Mouse (Mus musculus): ENCODE measurements around the gene Ubr4. TPM values are rescaled to one million over a fixed set of nuclear protein-coding genes. Genes with fewer than 3 reads are reported as not detected.
A peak's percentile ranks its signal among the peaks of the same experiment; 100 is the strongest.

The Ubr4 gene
- polyA plus RNA-seq, 1 experiment from 2014 or later: 68.6 TPM

Small RNA genes lying within 50 kb of the gene (microRNA-seq; reads per million reads assigned to microRNA genes)
- gene Gm24245 (3.0 reads per million, percentile 8 among the genes with 10 or more reads in this experiment), gene Gm25732 (1.6 reads per million)

Other genes with a start within 250 kb of the Ubr4 start
- gene Minos1, start 221.5 kb upstream of the Ubr4 start, polyA plus RNA-seq (2016; fragmentation: Nextera tagmentation; extraction: Ambion mirVana): 476 and 492 TPM in 2 replicates
- 386 and 390 TPM in 2 replicates for gene Capzb, start 159.7 kb upstream of the Ubr4 start, polyA plus RNA-seq (2016; fragmentation: Nextera tagmentation; extraction: Ambion mirVana)
- 15.3 and 16.1 TPM in 2 replicates for gene Pqlc2, start 41.9 kb upstream of the Ubr4 start, polyA plus RNA-seq (2016; fragmentation: Nextera tagmentation; extraction: Ambion mirVana)
- gene Akr7a5, start 41.9 kb upstream of the Ubr4 start, polyA plus RNA-seq (2016; fragmentation: Nextera tagmentation; extraction: Ambion mirVana): 146 and 150 TPM in 2 replicates
- 132 and 139 TPM in 2 replicates for gene Mrto4, start within 50 bp of the Ubr4 start, polyA plus RNA-seq (2016; fragmentation: Nextera tagmentation; extraction: Ambion mirVana)
- 29.4 and 30.5 TPM in 2 replicates for gene Emc1, start within 50 bp of the Ubr4 start, polyA plus RNA-seq (2016; fragmentation: Nextera tagmentation; extraction: Ambion mirVana)
- gene Iffo2, start 177.9 kb downstream of the Ubr4 start, polyA plus RNA-seq (2016; fragmentation: Nextera tagmentation; extraction: Ambion mirVana): 4.1 and 5.9 TPM in 2 replicates